Mouse (Mus musculus) midbrain, postnatal 0 days (tissue): ENCODE data around the gene Rxfp4. TPM values are rescaled to one million over a fixed set of nuclear protein-coding genes. Genes with fewer than 3 reads are reported as not detected.

Experiments used
- ATAC-seq: fragments of 200-750 bp; cut with Nextera tagmentation; 2 replicates; pipeline ENCODE4 v1.8.0; 2017; ENCODE audit warnings: moderate number of reproducible peaks, mild to moderate bottlenecking, moderate TSS enrichment, moderate library complexity; ENCODE audit not compliant: low FRiP score
- DNase-seq: peaks from one replicate; pipeline ENCODE4 v3.0.0-alpha.2; 2015; ENCODE audit warnings: low spot score
- H3K27ac ChIP-seq: fragments of 300-500 bp; sonication (generic); 2 replicates; pipeline ENCODE4 v1.5.1; 2014; ENCODE audit warnings: low read depth, mild to moderate bottlenecking, low read length, mixed read lengths
- H3K27me3 ChIP-seq: fragments of 300-500 bp; sonication (generic); 2 replicates; pipeline ENCODE4 v1.6.1; 2014; ENCODE audit warnings: low read length, control low read depth, mixed read lengths; ENCODE audit not compliant: insufficient read depth
- H3K36me3 ChIP-seq: fragments of 300-500 bp; sonication (generic); 2 replicates; pipeline ENCODE4 v1.6.1; 2014; ENCODE audit warnings: low read length, control low read depth, mixed read lengths; ENCODE audit not compliant: insufficient read depth
- H3K4me1 ChIP-seq: fragments of 300-500 bp; sonication (generic); 2 replicates; pipeline ENCODE4 v1.6.1; 2014; ENCODE audit warnings: mild to moderate bottlenecking, control low read depth, antibody characterized with exemption, low read length, mixed read lengths; ENCODE audit not compliant: insufficient read depth
- H3K4me2 ChIP-seq: fragments of 300-500 bp; sonication (generic); 2 replicates; pipeline ENCODE4 v1.6.1; 2014; ENCODE audit warnings: low read depth, mild to moderate bottlenecking, low read length, mixed read lengths; ENCODE audit not compliant: poor library complexity, severe bottlenecking
- H3K4me3 ChIP-seq: fragments of 300-500 bp; sonication (generic); 2 replicates; pipeline ENCODE4 v1.5.1; 2014; ENCODE audit warnings: low read depth, mild to moderate bottlenecking, low read length, moderate library complexity
- H3K9ac ChIP-seq: fragments of 300-500 bp; sonication (generic); replicated peaks from 2 replicates; pipeline ENCODE4 v1.6.1; 2014; ENCODE audit warnings: mild to moderate bottlenecking, low read length, moderate library complexity, mixed read lengths; ENCODE audit not compliant: poor library complexity, severe bottlenecking
- H3K9me3 ChIP-seq: fragments of 300-500 bp; sonication (generic); 2 replicates; pipeline ENCODE4 v1.6.1; 2016; ENCODE audit warnings: low read length, control low read depth
- CTCF ChIP-seq: IDR thresholded peaks from 2 replicates; pipeline ENCODE4 v1.5.1; 2016; ENCODE audit warnings: antibody characterized with exemption, mild to moderate bottlenecking
- whole genome bisulfite sequencing: fragments of 180-500 bp; shearing (Covaris S2); extraction: QIAGEN DNeasy Blood & Tissue Kit; methylation state at CpG from one replicate; pipeline ENCODE4 v1.1.7; 2014; 5-methylcytosine and 5-hydroxymethylcytosine counted together
- polyA plus RNA-seq: library from polyadenylated mRNA; unstranded; fragments of >200 nt; fragmentation: Nextera tagmentation; extraction: Ambion mirVana; gene quantifications from 2 replicates; pipeline ENCODE4 v1.2.1, GENCODE M21; 2015
- total RNA-seq: library from RNA; depleted of rRNA; stranded (reverse); fragments of >200 nt; gene quantifications from 2 replicates; pipeline ENCODE4 v1.2.3, GENCODE M21; 2014; rRNA removed

The Rxfp4 gene
- total and polyA plus RNA-seq, 2 experiments from 2014 or later = not detected

DNA sequence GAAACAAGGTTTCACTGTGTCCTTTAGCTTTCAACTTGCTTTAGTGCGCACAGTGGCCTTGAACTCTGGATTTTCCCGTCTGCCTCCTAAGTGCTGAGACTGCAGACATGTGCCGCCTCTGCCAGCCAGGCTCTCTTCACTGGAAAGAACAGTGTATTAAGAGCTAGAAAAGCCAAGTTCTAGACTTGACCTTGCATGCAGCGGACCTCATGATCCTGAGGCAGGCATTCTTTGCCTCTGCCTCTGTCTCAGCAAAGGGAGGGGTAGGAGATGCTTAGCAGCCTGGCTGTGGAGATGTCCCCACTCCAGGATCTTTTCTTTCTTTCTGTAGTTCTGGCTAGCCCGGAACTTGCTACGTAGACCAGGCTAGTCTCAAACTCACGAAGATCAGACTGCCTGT, 48.1 kb downstream of the Rxfp4 start:
- WGBS = 93% methylated on average over 7 of the region's 7 CpGs
- DNase-seq (no peak), ATAC-seq (no peak)
- TF ChIP-seq CTCF = no peak
- no peaks in the 10 kb centered on the region for H3K36me3 ChIP-seq
- no peak overlapping the region for H3K9ac ChIP-seq
- no peaks in the 10 kb centered on the region for H3K9me3 ChIP-seq
- H3K4me2 ChIP-seq = no peak overlapping the region
- H3K4me1 ChIP-seq = no peaks in the 10 kb centered on the region; the same call in 1 of the 2 replicates
- H3K27me3 ChIP-seq = no peaks in the 10 kb centered on the region
- no peak overlapping the region for H3K27ac ChIP-seq
- H3K4me3 ChIP-seq = no peak overlapping the region

DNA sequence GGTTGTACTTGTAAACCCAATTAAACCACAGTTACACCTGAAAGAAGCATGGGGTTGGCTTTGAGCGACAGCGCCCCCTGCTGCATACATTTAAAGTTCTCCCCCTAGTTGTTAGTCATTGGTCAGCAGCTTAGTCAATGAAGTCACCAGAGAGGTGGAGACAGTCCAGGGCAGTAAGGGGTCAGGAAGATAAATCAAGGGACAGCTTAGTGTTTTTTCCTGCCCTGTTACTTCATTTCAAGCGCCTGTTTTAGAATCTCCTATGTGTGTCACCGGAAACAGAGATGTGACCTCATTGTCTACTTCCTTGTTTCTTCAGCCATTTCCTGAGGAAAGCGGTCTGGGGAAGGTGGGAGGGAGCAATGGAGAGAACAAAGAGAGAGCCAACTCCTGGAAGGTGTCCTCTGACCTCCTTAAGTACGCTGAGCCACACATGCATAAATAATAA, 49.2 kb downstream of the Rxfp4 start:
- H3K27me3 ChIP-seq = no peaks in the 10 kb centered on the region
- peak; percentile 46 for DNase-seq
- peak; percentile 75 for TF ChIP-seq CTCF
- H3K36me3 ChIP-seq = no peaks in the 10 kb centered on the region
- H3K4me1 ChIP-seq = no peaks in the 10 kb centered on the region; the same call in 1 of the 2 replicates
- no peak overlapping the region for H3K27ac ChIP-seq
- no peak overlapping the region for H3K9ac ChIP-seq
- no peak overlapping the region for H3K4me3 ChIP-seq
- no peaks in the 10 kb centered on the region for H3K9me3 ChIP-seq
- ATAC-seq = no peak
- WGBS = 35% methylated on average over 6 of the region's 6 CpGs
- H3K4me2 ChIP-seq = no peak overlapping the region

DNA sequence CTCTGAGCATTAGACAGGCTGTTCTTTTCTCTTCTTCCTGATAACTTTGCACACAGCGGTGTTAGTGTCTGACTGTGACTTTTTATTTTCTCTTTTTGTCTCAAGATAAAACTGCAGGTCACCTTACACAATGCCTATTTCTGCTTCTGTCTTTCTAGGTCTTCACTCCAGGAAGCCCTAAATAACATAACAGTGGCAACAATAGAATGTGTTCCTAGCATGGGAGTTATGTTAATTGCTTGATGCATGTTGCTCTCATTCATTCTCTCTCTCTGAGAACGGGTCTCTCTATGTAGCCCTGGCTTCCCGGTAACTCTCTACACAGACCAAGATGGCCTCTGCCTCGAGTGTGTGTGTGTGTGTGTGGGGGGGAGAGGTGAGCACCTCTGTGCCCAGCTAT, 50.5 kb downstream of the Rxfp4 start:
- Histone ChIP-seq H3K27me3 (no peaks in the 10 kb centered on the region), H3K9me3 (no peaks in the 10 kb centered on the region), H3K36me3 (no peaks in the 10 kb centered on the region), H3K27ac (no peak overlapping the region), H3K4me3 (no peak overlapping the region), H3K4me1 (no peaks in the 10 kb centered on the region), H3K4me2 (no peak overlapping the region), H3K9ac (no peak overlapping the region)
- WGBS = 72% methylated on average over 4 of the region's 4 CpGs
- no peak for DNase-seq
- TF ChIP-seq CTCF = no peak
- no peak for ATAC-seq

Other genes starting within 250 kb of the Rxfp4 start
- 20.6 and 25.4 TPM in 2 replicates for gene Pmf1, start 242.8 kb downstream of the Rxfp4 start, total RNA-seq
- gene Pmf1, start 242.8 kb downstream of the Rxfp4 start, polyA plus RNA-seq = 25.2 and 25.6 TPM in 2 replicates
- gene Slc25a44, start 228.0 kb downstream of the Rxfp4 start, total RNA-seq = 62.5 and 63.8 TPM in 2 replicates
- 35.9 and 38.7 TPM in 2 replicates for gene Slc25a44, start 228.0 kb downstream of the Rxfp4 start, polyA plus RNA-seq
- gene Sema4a, start 192.0 kb downstream of the Rxfp4 start, total RNA-seq = 52.6 and 62.0 TPM in 2 replicates
- 42.1 and 44.2 TPM in 2 replicates for gene Sema4a, start 192.0 kb downstream of the Rxfp4 start, polyA plus RNA-seq
- gene Lmna, start 143.2 kb downstream of the Rxfp4 start, total RNA-seq = 57.6 and 75.0 TPM in 2 replicates
- 74.1 and 77.2 TPM in 2 replicates for gene Lmna, start 143.2 kb downstream of the Rxfp4 start, polyA plus RNA-seq
- gene Mex3a, start 120.7 kb downstream of the Rxfp4 start, total RNA-seq = 56.9 and 58.2 TPM in 2 replicates
- 15.4 and 16.1 TPM in 2 replicates for gene Mex3a, start 120.7 kb downstream of the Rxfp4 start, polyA plus RNA-seq
- gene Rab25, start 104.8 kb downstream of the Rxfp4 start, total RNA-seq = 0.60 TPM in 1 of 2 replicates, not detected in the other
- gene Rab25, start 104.8 kb downstream of the Rxfp4 start, polyA plus RNA-seq = 0.46 TPM in 1 of 2 replicates, not detected in the other
- 46.7 and 66.0 TPM in 2 replicates for gene Lamtor2, start 100.1 kb downstream of the Rxfp4 start, total RNA-seq
- 187 and 205 TPM in 2 replicates for gene Lamtor2, start 100.1 kb downstream of the Rxfp4 start, polyA plus RNA-seq
- gene Ubqln4, start 99.4 kb downstream of the Rxfp4 start, total RNA-seq = 103 and 120 TPM in 2 replicates
- 29.7 and 30.4 TPM in 2 replicates for gene Ubqln4, start 99.4 kb downstream of the Rxfp4 start, polyA plus RNA-seq
- 236 and 250 TPM in 2 replicates for gene Ssr2, start 77.3 kb downstream of the Rxfp4 start, total RNA-seq
- 196 and 210 TPM in 2 replicates for gene Ssr2, start 77.3 kb downstream of the Rxfp4 start, polyA plus RNA-seq
- 59.6 and 80.3 TPM in 2 replicates for gene Arhgef2, start 47.2 kb downstream of the Rxfp4 start, total RNA-seq
- 38.9 and 46.8 TPM in 2 replicates for gene Arhgef2, start 47.2 kb downstream of the Rxfp4 start, polyA plus RNA-seq
- gene Khdc4, start 32.7 kb upstream of the Rxfp4 start, total RNA-seq = 71.8 and 96.5 TPM in 2 replicates
- 66.8 and 70.5 TPM in 2 replicates for gene Khdc4, start 32.7 kb upstream of the Rxfp4 start, polyA plus RNA-seq
- gene Rit1, start 63.7 kb upstream of the Rxfp4 start, total RNA-seq = 78.1 and 88.3 TPM in 2 replicates
- 73.5 and 81.3 TPM in 2 replicates for gene Rit1, start 63.7 kb upstream of the Rxfp4 start, polyA plus RNA-seq
- gene Syt11, start 122.0 kb upstream of the Rxfp4 start, total RNA-seq = 142 and 150 TPM in 2 replicates
- gene Syt11, start 122.0 kb upstream of the Rxfp4 start, polyA plus RNA-seq = 243 and 246 TPM in 2 replicates
- 41.9 and 44.7 TPM in 2 replicates for gene Gon4l, start 182.1 kb upstream of the Rxfp4 start, total RNA-seq
- gene Gon4l, start 182.1 kb upstream of the Rxfp4 start, polyA plus RNA-seq = 8.2 and 9.6 TPM in 2 replicates